Mouse (Mus musculus) ES-Bruce4 (cell line): ENCODE measurements around the gene Psmb11.

Experiments
- CTCF ChIP-seq: IDR thresholded peaks from one replicate; pipeline ENCODE4 v1.8.1; 2011; ENCODE audit warnings: low read depth, low read length
- EP300 ChIP-seq: IDR thresholded peaks from 2 replicates; pipeline ENCODE4 v1.6.1; 2011; ENCODE audit warnings: low read depth, low read length; ENCODE audit not compliant: insufficient read depth

- TF ChIP-seq EP300, result no peak
- no peak for TF ChIP-seq CTCF
Measured at GRCm38 (mm10) chr14:54607226-54607625, 14.0 kb upstream of the Psmb11 start.
